22 mouse cellular contexts compared by ENCODE assay signal in the genomic region with DNA sequence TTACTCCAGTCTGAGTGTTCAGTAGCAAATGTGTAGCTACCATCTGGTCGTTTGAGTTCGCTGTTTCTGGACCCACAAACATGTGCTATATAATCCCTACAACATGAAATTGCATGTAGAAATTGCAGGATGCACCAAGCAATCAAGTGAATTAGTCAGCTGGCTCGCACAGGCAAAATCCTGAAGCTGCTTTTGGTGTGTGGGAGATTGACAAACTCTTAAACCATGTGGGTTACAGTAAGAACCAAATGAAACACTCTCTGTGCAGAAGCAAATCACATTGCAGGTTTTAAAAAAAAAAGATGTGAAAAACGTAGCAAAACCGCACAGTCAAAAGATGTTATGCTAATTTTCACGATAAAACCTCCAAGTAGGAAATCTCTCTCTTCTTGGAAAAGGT.
DNase-seq lines count a peak whose midpoint lies in the region; ATAC-seq and TF ChIP-seq lines count a peak whose summit lies in the region.
"Had no signal": no experiment of that assay in that cellular context is flagged by ENCODE, and none has a peak within 500 bp of the region (broad histone marks: within the 10 kb centered on the region; RNA-seq: fewer than 3 reads in every experiment).

No protein-coding gene starts in this region.

- TF ChIP-seq POLR2A in embryonic fibroblast, embryonic 13.5 days (IDR thresholded peaks at IDR 0.05; ENCODE audit: low read depth, low read length), result no peak

- intact Hi-C loops in left cerebral cortex, postnatal 25 days (cut with DNase I), result no loop called here

- TF ChIP-seq CTCF in layer of hippocampus, adult 2 months (conservative IDR thresholded peaks at IDR 0.05), result no peak
- TF ChIP-seq CTCF in embryonic fibroblast, embryonic 13.5 days (IDR thresholded peaks at IDR 0.05; ENCODE audit: borderline replicate concordance, insufficient read depth, low read length), result no peak

- DNase-seq in frontal cortex, postnatal 10 days (ENCODE audit: low spot score in 2 of 2), result no peak
- peak; percentile 21 to 59 for DNase-seq in layer of hippocampus, adult 2 months (ENCODE audit: low spot score in 2 of 2)
- no peak for DNase-seq in layer of hippocampus, postnatal 10 days (ENCODE audit: low spot score in 2 of 2)
- peak; percentile 24 to 70 for DNase-seq in left cerebral cortex, postnatal 25 days (ENCODE audit: low spot score in 2 of 2)
- DNase-seq in left cerebral cortex, adult 8-10 months (ENCODE audit: low spot score in 2 of 2), result no peak
- DNase-seq: adrenal gland, postnatal 10 days; B cell, adult 2 months; cerebellum, adult 11-12 months; cerebellum, adult 9-10 months; cerebellum, postnatal 25 days; forebrain, postnatal 0 days; gastrocnemius, postnatal 10 days; heart, adult 2 months; heart, postnatal 36 days had no signal

- peak overlapping the region; percentile 67 for H3K27ac ChIP-seq in layer of hippocampus, adult 2 months
- peak overlapping the region; percentile 44; the same call in 1 of the 2 replicates for H3K27ac ChIP-seq in embryonic fibroblast, embryonic 13.5 days (ENCODE audit: insufficient read depth, low read length)
- H3K27ac ChIP-seq: forebrain, embryonic 13.5 days; heart, adult 2 months; hindbrain, embryonic 15.5 days had no signal

- peak; percentile 76; the same call in 1 of the 2 replicates for ATAC-seq in frontal cortex, adult (ENCODE audit: low TSS enrichment)
- ATAC-seq in inflammation-experienced regulatory T-cells, adult 6 months, result no peak
- ATAC-seq: CD4-positive, CD25-positive, alpha-beta regulatory T cell, adult 4 months; forebrain, embryonic 13.5 days; forebrain, postnatal 0 days had no signal

- peaks cover 33% of the 10 kb centered on the region for H3K4me1 ChIP-seq in embryonic fibroblast, embryonic 13.5 days (ENCODE audit: control insufficient read depth, insufficient read depth, low read length)

- no peak overlapping the region for H3K4me3 ChIP-seq in layer of hippocampus, adult 2 months
- H3K4me3 ChIP-seq in embryonic fibroblast, embryonic 13.5 days (ENCODE audit: insufficient read depth, low read length), result no peak overlapping the region
- H3K4me3 ChIP-seq: embryonic facial prominence, embryonic 13.5 days; forebrain, embryonic 13.5 days; heart, adult 2 months; heart, embryonic 12.5 days; hindbrain, embryonic 15.5 days had no signal

Comparison
In these comparisons a context has a peak if more than half of its experiments do, and no peak if none do; other contexts are left out.
1. DNase-seq: peak in layer of hippocampus, adult 2 months (2 of 2) and left cerebral cortex, postnatal 25 days (2 of 2); none in frontal cortex, postnatal 10 days (0 of 2), layer of hippocampus, postnatal 10 days (0 of 2) and left cerebral cortex, adult 8-10 months (0 of 2).